Mouse (Mus musculus) small intestine, adult 2 months (tissue): Measurements from ENCODE around the gene Gpr88. TPM values are rescaled to one million over a fixed set of nuclear protein-coding genes. Genes with fewer than 3 reads are reported as not detected.

Source experiments
- H3K27ac ChIP-seq: fragments of 200-500 bp; 2 replicates; pipeline ENCODE4 v1.5.1; 2012; ENCODE audit warnings: low read depth, low read length, control low read depth, inconsistent platforms; ENCODE audit not compliant: insufficient read depth
- H3K27me3 ChIP-seq: fragments of 200-500 bp; 2 replicates; pipeline ENCODE4 v1.6.1; 2012; ENCODE audit warnings: mild to moderate bottlenecking, moderate library complexity, low read length, inconsistent platforms; ENCODE audit not compliant: control insufficient read depth, insufficient read depth
- H3K36me3 ChIP-seq: fragments of 200-500 bp; 2 replicates; pipeline ENCODE4 v1.6.1; 2012; ENCODE audit warnings: mild to moderate bottlenecking, low read length, control low read depth, inconsistent platforms; ENCODE audit not compliant: control insufficient read depth, insufficient read depth
- H3K4me1 ChIP-seq: fragments of 200-500 bp; 2 replicates; pipeline ENCODE4 v1.6.1; 2012; ENCODE audit warnings: low read length, inconsistent platforms, mixed read lengths; ENCODE audit not compliant: control insufficient read depth, insufficient read depth, insufficient read length
- H3K4me3 ChIP-seq: fragments of 200-500 bp; 2 replicates; pipeline ENCODE4 v1.5.1; 2012; ENCODE audit warnings: low read depth, mild to moderate bottlenecking, control low read depth, inconsistent platforms, low read length, moderate library complexity
- CTCF ChIP-seq: fragments of 200-500 bp; IDR thresholded peaks from 2 replicates; pipeline ENCODE4 v1.5.1; 2012; ENCODE audit warnings: low read depth, mild to moderate bottlenecking, control low read depth, inconsistent platforms, low read length, moderate library complexity, mixed read lengths; ENCODE audit not compliant: insufficient replicate concordance, insufficient read length; ENCODE audit errors: extremely low read depth
- POLR2A ChIP-seq: fragments of 200-500 bp; IDR thresholded peaks from 2 replicates; pipeline ENCODE4 v1.6.1; 2012; ENCODE audit warnings: low read depth, mild to moderate bottlenecking, control low read depth, inconsistent platforms, low read length, moderate library complexity
- WGBS: fragments of 180-500 bp; shearing (Covaris S2); methylation state at CpG from one replicate; pipeline ENCODE4 v1.1.7; 2018; 5-methylcytosine and 5-hydroxymethylcytosine counted together
- polyA plus RNA-seq: library from polyadenylated mRNA; depleted of rRNA; stranded (reverse); fragments of >200 nt; gene quantifications from 2 replicates; pipeline ENCODE4 v1.2.3, GENCODE M21; 2012

Gene Gpr88
- polyA plus RNA-seq, 1 experiment: 0.63 TPM

DNA sequence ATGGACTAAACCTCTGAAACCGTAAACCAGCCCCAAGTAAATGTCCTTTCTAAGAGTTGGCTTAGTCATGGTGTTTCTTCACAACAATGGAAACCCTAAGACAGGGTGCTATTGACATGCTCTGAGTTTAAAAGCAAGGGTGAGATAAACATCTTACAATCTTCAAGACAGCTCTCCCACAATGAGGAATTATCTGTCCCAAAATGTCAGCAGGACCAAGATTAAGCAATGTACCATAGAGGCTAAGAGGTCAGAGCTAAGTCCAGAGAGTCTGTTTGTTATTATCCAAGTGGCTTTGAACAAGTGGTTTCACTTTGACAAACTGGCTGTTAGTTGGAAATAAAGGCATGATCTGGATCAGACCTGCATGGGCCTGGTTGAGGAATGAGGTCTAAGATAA is 10.7 kb upstream of the Gpr88 start:
- Histone ChIP-seq H3K27me3 (no peaks in the 10 kb centered on the region; the same call in 1 of the 2 replicates), H3K36me3 (no peaks in the 10 kb centered on the region), H3K4me3 (no peak overlapping the region), H3K27ac (no peak overlapping the region), H3K4me1 (no peaks in the 10 kb centered on the region)
- TF ChIP-seq CTCF (no peak), POLR2A (no peak)
- 81% methylated on average over 1 of the region's 1 CpGs for WGBS

GRCm38 (mm10) chr3:116263061-116263460 is 9.8 kb upstream of the Gpr88 start:
- TF ChIP-seq POLR2A: no peak
- TF ChIP-seq CTCF: no peak
- 83% methylated on average over 5 of the region's 5 CpGs for WGBS
- no peak overlapping the region for H3K4me3 ChIP-seq
- no peaks in the 10 kb centered on the region; the same call in 1 of the 2 replicates for H3K27me3 ChIP-seq
- no peaks in the 10 kb centered on the region for H3K36me3 ChIP-seq
- no peak overlapping the region for H3K27ac ChIP-seq
- no peaks in the 10 kb centered on the region for H3K4me1 ChIP-seq

- WGBS: 53% methylated on average over 5 of the region's 5 CpGs
Measured at GRCm38 (mm10) chr3:116256104-116256503, 2.8 kb upstream of the Gpr88 start.

GRCm38 (mm10) chr3:116252255-116253040 is 855 bp downstream of the Gpr88 start:
- peaks cover 25% of the 10 kb centered on the region for H3K27me3 ChIP-seq
- TF ChIP-seq POLR2A (no peak), CTCF (no peak)
- H3K36me3 ChIP-seq: no peaks in the 10 kb centered on the region
- H3K4me1 ChIP-seq: peaks cover 4% of the 10 kb centered on the region
- no peak overlapping the region for H3K27ac ChIP-seq
- H3K4me3 ChIP-seq: peak overlapping the region; percentile 38
- WGBS: 2% methylated on average over 48 of the region's 48 CpGs

More at GRCm38 (mm10) chr3:116256104-116256503, 2.8 kb upstream of the Gpr88 start:
- TF ChIP-seq POLR2A (no peak), CTCF (no peak)
- no peak overlapping the region for H3K27ac ChIP-seq
- no peak overlapping the region for H3K4me3 ChIP-seq
- H3K4me1 ChIP-seq: peaks cover 4% of the 10 kb centered on the region
- peaks cover 22% of the 10 kb centered on the region for H3K27me3 ChIP-seq
- H3K36me3 ChIP-seq: no peaks in the 10 kb centered on the region

DNA sequence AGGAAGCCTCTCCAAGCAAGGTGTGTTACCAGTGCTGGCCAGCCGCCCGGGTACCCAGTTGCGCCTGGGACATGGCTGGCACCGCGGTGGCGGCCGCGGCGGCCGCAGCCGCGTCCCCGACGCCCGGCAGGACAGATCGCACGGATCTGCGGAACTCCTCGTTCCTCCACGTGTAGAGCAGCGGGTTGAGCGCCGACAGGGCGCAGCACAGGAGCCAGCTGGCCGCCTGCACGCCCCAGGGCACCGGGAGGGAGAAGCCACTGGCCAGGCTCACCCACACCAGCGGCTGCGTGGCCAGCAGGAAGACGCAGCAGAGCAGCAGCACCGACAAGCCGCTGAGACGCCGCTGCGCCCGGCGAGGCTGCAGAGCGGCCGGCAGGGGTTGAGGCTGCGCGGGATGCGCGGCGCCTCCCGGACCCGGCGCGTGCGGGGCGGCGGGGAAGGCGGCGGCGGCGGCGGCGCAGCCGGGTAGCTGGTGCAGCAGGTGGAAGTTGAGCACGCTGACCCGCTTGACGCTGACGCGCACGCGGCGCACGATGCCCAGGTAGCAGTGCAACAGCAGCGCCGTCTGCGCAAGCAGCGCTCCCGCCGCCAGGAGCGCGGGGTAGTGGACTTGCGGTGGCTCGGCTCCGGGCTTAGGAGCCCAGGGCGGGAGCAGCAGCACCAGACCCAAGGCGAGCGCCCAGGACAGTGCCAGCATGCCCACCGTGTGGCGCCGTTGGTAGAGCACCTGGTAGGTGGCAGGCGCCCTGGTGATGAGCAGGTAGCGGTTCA is 1.6 kb downstream of the Gpr88 start:
- 1% methylated on average over 86 of the region's 86 CpGs for WGBS
- no peak overlapping the region for H3K27ac ChIP-seq
- TF ChIP-seq CTCF (no peak), POLR2A (no peak)
- peaks cover 4% of the 10 kb centered on the region for H3K4me1 ChIP-seq
- no peaks in the 10 kb centered on the region for H3K36me3 ChIP-seq
- peaks cover 25% of the 10 kb centered on the region for H3K27me3 ChIP-seq
- peak overlapping the region; percentile 38 for H3K4me3 ChIP-seq

GRCm38 (mm10) chr3:116249026-116249425 is 4.3 kb downstream of the Gpr88 start:
- peaks cover 25% of the 10 kb centered on the region for H3K27me3 ChIP-seq
- H3K36me3 ChIP-seq: no peaks in the 10 kb centered on the region
- TF ChIP-seq POLR2A (no peak), CTCF (no peak)
- H3K4me3 ChIP-seq: no peak overlapping the region
- no peak overlapping the region for H3K27ac ChIP-seq
- H3K4me1 ChIP-seq: peaks cover 4% of the 10 kb centered on the region
- 55% methylated on average over 2 of the region's 2 CpGs for WGBS

GRCm38 (mm10) chr3:116244476-116244875 is 8.8 kb downstream of the Gpr88 start:
- Histone ChIP-seq H3K27me3 (no peaks in the 10 kb centered on the region), H3K4me1 (no peaks in the 10 kb centered on the region), H3K27ac (no peak overlapping the region), H3K36me3 (no peaks in the 10 kb centered on the region), H3K4me3 (no peak overlapping the region)
- no peak for TF ChIP-seq CTCF
- no peak for TF ChIP-seq POLR2A
- 59% methylated on average over 6 of the region's 6 CpGs for WGBS
